Mouse (Mus musculus) urinary bladder, postnatal 25 days (tissue): ENCODE results near the gene Map7d2.
A peak's percentile ranks its signal among the peaks of the same experiment; 100 is the strongest.
"Not testable (repeated sequence)": the region's sequence is repeated elsewhere in the genome, so short reads cannot be mapped to it uniquely, and the experiment has no call there.

Experiments
- DNase-seq: peaks from one replicate; pipeline ENCODE4 v3.0.0; 2022; ENCODE audit warnings: low spot score

Gene Map7d2

GRCm38 (mm10) chrX:159414130-159414828, at the start of gene Map7d2:
Gene Map7d2, plus strand, starts transcription at chrX:159414572.
- no peak for DNase-seq

- DNase-seq = peak; percentile 43
Observed at GRCm38 (mm10) chrX:159371831-159372752, 42.3 kb upstream of the Map7d2 start, which contains the start of gene Eif1ax. Gene Eif1ax, plus strand, starts transcription at chrX:159372178.

- DNase-seq = no peak
Observed at GRCm38 (mm10) chrX:159372753-159373144, 41.6 kb upstream of the Map7d2 start.

GRCm38 (mm10) chrX:159387105-159387504, 27.3 kb upstream of the Map7d2 start:
- no peak for DNase-seq

- no peak for DNase-seq
Observed at GRCm38 (mm10) chrX:159388953-159389352, 25.4 kb upstream of the Map7d2 start.

GRCm38 (mm10) chrX:159390347-159390962, 23.9 kb upstream of the Map7d2 start:
- DNase-seq = no peak

- DNase-seq = no peak
Observed at GRCm38 (mm10) chrX:159391239-159391638, 23.1 kb upstream of the Map7d2 start.

- DNase-seq = no peak
Observed at GRCm38 (mm10) chrX:159409253-159409652, 5.1 kb upstream of the Map7d2 start.

GRCm38 (mm10) chrX:159414829-159415673, 679 bp downstream of the Map7d2 start:
- DNase-seq = no peak

- DNase-seq = not testable (repeated sequence)
Observed at GRCm38 (mm10) chrX:159430507-159430906, 16.1 kb downstream of the Map7d2 start.

GRCm38 (mm10) chrX:159442128-159442527, 27.8 kb downstream of the Map7d2 start:
- no peak for DNase-seq

GRCm38 (mm10) chrX:159447133-159447532, 32.8 kb downstream of the Map7d2 start:
- no peak for DNase-seq

- DNase-seq = no peak
Observed at GRCm38 (mm10) chrX:159459006-159459654, 44.8 kb downstream of the Map7d2 start.

GRCm38 (mm10) chrX:159474799-159475198, 60.4 kb downstream of the Map7d2 start:
- DNase-seq = no peak

GRCm38 (mm10) chrX:159478243-159478940, 64.0 kb downstream of the Map7d2 start:
- DNase-seq = not testable (repeated sequence)

- DNase-seq = no peak
Observed at GRCm38 (mm10) chrX:159484247-159484646, 69.9 kb downstream of the Map7d2 start.

GRCm38 (mm10) chrX:159503181-159503580, 88.8 kb downstream of the Map7d2 start:
- DNase-seq = no peak

GRCm38 (mm10) chrX:159508331-159509036, 94.1 kb downstream of the Map7d2 start:
- DNase-seq = no peak

- DNase-seq = no peak
Observed at GRCm38 (mm10) chrX:159509042-159509441, 94.7 kb downstream of the Map7d2 start.
